Mouse (Mus musculus) limb, embryonic 10.5 days (tissue): ENCODE results near the gene Cracr2b. TPM values are rescaled to one million over a fixed set of nuclear protein-coding genes. Genes with fewer than 3 reads are reported as not detected.
"Not testable (repeated sequence)": the region's sequence is repeated elsewhere in the genome, so short reads cannot be mapped to it uniquely, and the experiment has no call there.

Experiments
- DNase-seq: peaks from one replicate; pipeline ENCODE4 v3.0.0-alpha.2; 2017; ENCODE audit warnings: low spot score
- H3K27ac ChIP-seq: fragments of 300-500 bp; sonication (generic); 2 replicates; pipeline ENCODE4 v1.5.1; 2016; ENCODE audit warnings: mild to moderate bottlenecking
- H3K27me3 ChIP-seq: fragments of 300-500 bp; sonication (generic); 2 replicates; pipeline ENCODE4 v1.6.1; 2016; ENCODE audit warnings: low read depth, mild to moderate bottlenecking; ENCODE audit not compliant: poor library complexity, severe bottlenecking
- H3K36me3 ChIP-seq: fragments of 300-500 bp; sonication (generic); 2 replicates; pipeline ENCODE4 v1.6.1; 2016; ENCODE audit warnings: mild to moderate bottlenecking, moderate library complexity
- H3K4me1 ChIP-seq: fragments of 300-500 bp; sonication (generic); 2 replicates; pipeline ENCODE4 v1.6.1; 2016
- H3K4me3 ChIP-seq: fragments of 300-500 bp; sonication (generic); 2 replicates; pipeline ENCODE4 v1.5.1; 2016; ENCODE audit warnings: mild to moderate bottlenecking, moderate library complexity
- H3K9me3 ChIP-seq: fragments of 300-500 bp; sonication (generic); replicated peaks from 2 replicates; pipeline ENCODE4 v1.6.1; 2016; ENCODE audit warnings: mild to moderate bottlenecking
- WGBS: fragments of 180-500 bp; shearing (Covaris S2); methylation state at CpG from one replicate; pipeline ENCODE4 v1.1.7; 2016; 5-methylcytosine and 5-hydroxymethylcytosine counted together
- polyA plus RNA-seq: library from polyadenylated mRNA; unstranded; fragments of >200 nt; fragmentation: Nextera tagmentation; extraction: Ambion mirVana; gene quantifications from 2 replicates; pipeline ENCODE4 v1.2.1, GENCODE M21; 2016

Gene Cracr2b
- polyA plus RNA-seq, 1 experiment from 2014 or later, result 7.8 TPM

GRCm38 (mm10) chr7:141436523-141436892, 24.4 kb upstream of the Cracr2b start:
- Histone ChIP-seq H3K36me3 (peaks cover 68% of the 10 kb centered on the region), H3K4me3 (peak overlapping the region; percentile 73), H3K27ac (peak overlapping the region; percentile 89), H3K4me1 (peaks cover 72% of the 10 kb centered on the region), H3K9me3 (no peaks in the 10 kb centered on the region), H3K27me3 (no peaks in the 10 kb centered on the region)
- WGBS, result 70% methylated on average over 2 of the region's 2 CpGs
- DNase-seq, result no peak

- DNase-seq, result peak; percentile 90
- Histone ChIP-seq H3K27me3 (no peaks in the 10 kb centered on the region), H3K4me3 (peak within 1 kb of the TSS; percentile 73), H3K36me3 (peaks cover 68% of the 10 kb centered on the region), H3K27ac (peak within 1 kb of the TSS; percentile 89), H3K4me1 (peaks cover 79% of the 10 kb centered on the region), H3K9me3 (no peaks in the 10 kb centered on the region)
- WGBS, result 6% methylated on average over 53 of the region's 53 CpGs
Observed at GRCm38 (mm10) chr7:141437178-141438120, 23.4 kb upstream of the Cracr2b start, which contains the start of gene Slc25a22. Gene Slc25a22, minus strand, starts transcription at chr7:141437892.

GRCm38 (mm10) chr7:141438201-141438968, 22.5 kb upstream of the Cracr2b start:
- Histone ChIP-seq H3K27ac (no peak overlapping the region), H3K36me3 (peaks cover 59% of the 10 kb centered on the region), H3K4me3 (no peak overlapping the region), H3K4me1 (peaks cover 79% of the 10 kb centered on the region), H3K27me3 (no peaks in the 10 kb centered on the region), H3K9me3 (no peaks in the 10 kb centered on the region)
- no peak for DNase-seq
- 95% methylated on average over 12 of the region's 12 CpGs for WGBS

- Histone ChIP-seq H3K9me3 (no peaks in the 10 kb centered on the region), H3K27me3 (no peaks in the 10 kb centered on the region), H3K4me3 (no peak overlapping the region), H3K4me1 (peaks cover 78% of the 10 kb centered on the region), H3K27ac (no peak overlapping the region), H3K36me3 (peaks cover 52% of the 10 kb centered on the region)
- WGBS, result 96% methylated on average over 10 of the region's 10 CpGs
- no peak for DNase-seq
Observed at GRCm38 (mm10) chr7:141439140-141439679, 21.7 kb upstream of the Cracr2b start.

GRCm38 (mm10) chr7:141439811-141440210, 21.1 kb upstream of the Cracr2b start:
- no peaks in the 10 kb centered on the region for H3K27me3 ChIP-seq
- H3K4me3 ChIP-seq, result no peak overlapping the region
- peaks cover 52% of the 10 kb centered on the region for H3K36me3 ChIP-seq
- H3K27ac ChIP-seq, result no peak overlapping the region
- DNase-seq, result no peak
- H3K9me3 ChIP-seq, result no peaks in the 10 kb centered on the region
- peaks cover 74% of the 10 kb centered on the region for H3K4me1 ChIP-seq
- 97% methylated on average over 11 of the region's 11 CpGs for WGBS

GRCm38 (mm10) chr7:141440613-141441012, 20.3 kb upstream of the Cracr2b start:
- H3K4me3 ChIP-seq, result 0 out of 2 replicates have a peak overlapping the region, but pooled peaks have one; percentile 8
- H3K9me3 ChIP-seq, result no peaks in the 10 kb centered on the region
- peaks cover 66% of the 10 kb centered on the region for H3K4me1 ChIP-seq
- peaks cover 52% of the 10 kb centered on the region for H3K36me3 ChIP-seq
- no peak for DNase-seq
- no peak overlapping the region for H3K27ac ChIP-seq
- H3K27me3 ChIP-seq, result no peaks in the 10 kb centered on the region
- WGBS, result 40% methylated on average over 6 of the region's 6 CpGs

- H3K27ac ChIP-seq, result no peak overlapping the region; the same call in 1 of the 2 replicates
- H3K27me3 ChIP-seq, result no peaks in the 10 kb centered on the region
- H3K4me3 ChIP-seq, result 0 out of 2 replicates have a peak overlapping the region, but pooled peaks have one; percentile 4
- DNase-seq, result no peak
- H3K4me1 ChIP-seq, result peaks cover 58% of the 10 kb centered on the region
- WGBS, result 93% methylated on average over 9 of the region's 9 CpGs
- no peaks in the 10 kb centered on the region for H3K9me3 ChIP-seq
- peaks cover 52% of the 10 kb centered on the region for H3K36me3 ChIP-seq
Observed at GRCm38 (mm10) chr7:141441460-141441859, 19.4 kb upstream of the Cracr2b start.

GRCm38 (mm10) chr7:141442199-141442598, 18.7 kb upstream of the Cracr2b start:
- Histone ChIP-seq H3K27me3 (no peaks in the 10 kb centered on the region), H3K4me3 (peak overlapping the region; percentile 57), H3K9me3 (no peaks in the 10 kb centered on the region), H3K4me1 (peaks cover 50% of the 10 kb centered on the region), H3K36me3 (peaks cover 52% of the 10 kb centered on the region), H3K27ac (peak overlapping the region; percentile 91)
- no peak for DNase-seq
- WGBS, result 95% methylated on average over 13 of the region's 13 CpGs

GRCm38 (mm10) chr7:141443081-141443821, 17.6 kb upstream of the Cracr2b start:
- Histone ChIP-seq H3K27ac (peak overlapping the region; percentile 91), H3K9me3 (no peaks in the 10 kb centered on the region), H3K36me3 (peaks cover 43% of the 10 kb centered on the region), H3K27me3 (no peaks in the 10 kb centered on the region), H3K4me1 (peaks cover 46% of the 10 kb centered on the region), H3K4me3 (peak overlapping the region; percentile 57)
- peak; percentile 65 for DNase-seq
- 31% methylated on average over 12 of the region's 12 CpGs for WGBS

- peaks cover 52% of the 10 kb centered on the region for H3K4me1 ChIP-seq
- H3K9me3 ChIP-seq, result no peaks in the 10 kb centered on the region
- DNase-seq, result peak; percentile 83
- H3K4me3 ChIP-seq, result peak within 1 kb of the TSS; percentile 57
- H3K27ac ChIP-seq, result peak within 1 kb of the TSS; percentile 91
- no peaks in the 10 kb centered on the region for H3K27me3 ChIP-seq
- H3K36me3 ChIP-seq, result peaks cover 43% of the 10 kb centered on the region
- WGBS, result under 1% methylated on average over 25 of the region's 25 CpGs
Observed at GRCm38 (mm10) chr7:141443828-141444237, 17.1 kb upstream of the Cracr2b start, which contains the start of gene Pidd1. Gene Pidd1, minus strand, starts transcription at chr7:141444025.

GRCm38 (mm10) chr7:141446374-141446773, 14.5 kb upstream of the Cracr2b start:
- not testable (repeated sequence) for DNase-seq, H3K9me3 ChIP-seq, H3K27me3 ChIP-seq
- WGBS, result 90% methylated on average over 3 of the region's 3 CpGs
- H3K36me3 ChIP-seq, result peaks cover 43% of the 10 kb centered on the region
- H3K4me1 ChIP-seq, result peaks cover 44% of the 10 kb centered on the region
- peak overlapping the region; percentile 89 for H3K4me3 ChIP-seq
- peak overlapping the region; percentile 96; the same call in 1 of the 2 replicates for H3K27ac ChIP-seq
